Mouse (Mus musculus) 3T3-L1 (cell line): ENCODE results near the gene Med12l.
A peak's percentile ranks its signal among the peaks of the same experiment; 100 is the strongest.

ENCODE experiments used
- DNase-seq: peaks from one replicate; pipeline ENCODE4 v3.0.0-alpha.2; 2015; ENCODE audit warnings: low read depth, low spot score

The Med12l gene

GRCm38 (mm10) chr3:59139651-59140051, 134.0 kb downstream of the Med12l start:
- DNase-seq, result peak; percentile 93

GRCm38 (mm10) chr3:59140115-59140514, 134.5 kb downstream of the Med12l start:
- peak; percentile 19 for DNase-seq

GRCm38 (mm10) chr3:59140941-59141340, 135.3 kb downstream of the Med12l start:
- peak; percentile 88 for DNase-seq

GRCm38 (mm10) chr3:59141507-59142305, 136.1 kb downstream of the Med12l start:
- peak; percentile 58 for DNase-seq

- no peak for DNase-seq
These were observed 139.6 kb downstream of the Med12l start for GRCm38 (mm10) chr3:59145194-59145593.

GRCm38 (mm10) chr3:59149646-59150045, 144.0 kb downstream of the Med12l start:
- DNase-seq, result no peak

GRCm38 (mm10) chr3:59150624-59151023, 145.0 kb downstream of the Med12l start:
- no peak for DNase-seq

- peak; percentile 39 for DNase-seq
These were observed 147.8 kb downstream of the Med12l start, which contains the start of gene P2ry14 for GRCm38 (mm10) chr3:59153424-59153823. Gene P2ry14 (minus strand): TSS chr3:59153618.

- peak; percentile 31 for DNase-seq
These were observed 149.3 kb downstream of the Med12l start for GRCm38 (mm10) chr3:59154888-59155287.

GRCm38 (mm10) chr3:59155404-59155803, 149.8 kb downstream of the Med12l start:
- DNase-seq, result no peak

- DNase-seq, result no peak
These were observed 151.4 kb downstream of the Med12l start for GRCm38 (mm10) chr3:59157048-59157447.

GRCm38 (mm10) chr3:59160465-59160864, 154.8 kb downstream of the Med12l start:
- no peak for DNase-seq

- peak; percentile 70 for DNase-seq
These were observed 161.9 kb downstream of the Med12l start for GRCm38 (mm10) chr3:59167417-59168054.

- peak; percentile 29 for DNase-seq
These were observed 162.9 kb downstream of the Med12l start for GRCm38 (mm10) chr3:59168476-59168875.

GRCm38 (mm10) chr3:59169215-59169614, 163.6 kb downstream of the Med12l start:
- peak; percentile 35 for DNase-seq

- DNase-seq, result peak; percentile 84
These were observed 164.4 kb downstream of the Med12l start for GRCm38 (mm10) chr3:59169921-59170627.

GRCm38 (mm10) chr3:59174426-59175154, 169.0 kb downstream of the Med12l start:
- no peak for DNase-seq

GRCm38 (mm10) chr3:59175234-59175633, 169.6 kb downstream of the Med12l start:
- DNase-seq, result peak; percentile 85

- DNase-seq, result no peak
These were observed 171.2 kb downstream of the Med12l start for GRCm38 (mm10) chr3:59176871-59177270.

GRCm38 (mm10) chr3:59181134-59181533, 175.5 kb downstream of the Med12l start:
- DNase-seq, result peak; percentile 32

GRCm38 (mm10) chr3:59182129-59182528, 176.5 kb downstream of the Med12l start:
- DNase-seq, result no peak

GRCm38 (mm10) chr3:59185662-59186061, 180.0 kb downstream of the Med12l start:
- DNase-seq, result no peak
